Mouse (Mus musculus) spleen, adult 18-20 months (tissue): ENCODE results near the gene Tmem14a.
"Not testable (repeated sequence)": the region's sequence is repeated elsewhere in the genome, so short reads cannot be mapped to it uniquely, and the experiment has no call there.

Experiments used
- DNase-seq, 2 experiments: peaks; one replicate each; pipeline ENCODE4 v3.0.0; 2022; ENCODE audit warnings: mixed read lengths in 2 of 2

Tmem14a gene

GRCm38 (mm10) chr1:21218489-21218919 is at the start of gene Tmem14a:
TSS of gene Tmem14a (plus strand) at chr1:21218575.
- DNase-seq: peak; percentile 82 to 90

- no peak for DNase-seq
Observed at GRCm38 (mm10) chr1:21185196-21185595, 33.2 kb upstream of the Tmem14a start.

DNA sequence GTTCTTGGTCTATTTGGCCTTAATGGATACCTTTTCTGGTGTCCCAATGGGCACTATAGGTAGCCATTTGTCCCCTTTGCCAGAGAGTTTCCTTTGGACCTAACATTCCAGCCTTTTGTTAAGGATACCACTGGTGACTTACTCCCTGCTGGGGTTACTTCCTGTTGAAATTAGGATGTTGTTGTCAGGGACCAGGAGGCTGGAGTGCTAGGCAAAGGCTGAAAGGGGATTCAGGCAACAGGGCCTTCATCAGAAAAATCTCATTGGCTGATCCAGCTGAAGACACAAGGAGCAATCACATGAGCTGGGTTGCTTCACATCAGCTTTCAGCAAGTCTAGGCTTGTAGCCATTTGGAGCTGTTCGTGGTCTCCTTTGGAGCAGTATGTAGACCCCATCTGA is 12.1 kb upstream of the Tmem14a start:
- DNase-seq: no peak

GRCm38 (mm10) chr1:21213537-21213936 is 4.8 kb upstream of the Tmem14a start:
- DNase-seq: not testable (repeated sequence)

- not testable (repeated sequence) for DNase-seq
Observed at GRCm38 (mm10) chr1:21213991-21214692, 4.2 kb upstream of the Tmem14a start.

DNA sequence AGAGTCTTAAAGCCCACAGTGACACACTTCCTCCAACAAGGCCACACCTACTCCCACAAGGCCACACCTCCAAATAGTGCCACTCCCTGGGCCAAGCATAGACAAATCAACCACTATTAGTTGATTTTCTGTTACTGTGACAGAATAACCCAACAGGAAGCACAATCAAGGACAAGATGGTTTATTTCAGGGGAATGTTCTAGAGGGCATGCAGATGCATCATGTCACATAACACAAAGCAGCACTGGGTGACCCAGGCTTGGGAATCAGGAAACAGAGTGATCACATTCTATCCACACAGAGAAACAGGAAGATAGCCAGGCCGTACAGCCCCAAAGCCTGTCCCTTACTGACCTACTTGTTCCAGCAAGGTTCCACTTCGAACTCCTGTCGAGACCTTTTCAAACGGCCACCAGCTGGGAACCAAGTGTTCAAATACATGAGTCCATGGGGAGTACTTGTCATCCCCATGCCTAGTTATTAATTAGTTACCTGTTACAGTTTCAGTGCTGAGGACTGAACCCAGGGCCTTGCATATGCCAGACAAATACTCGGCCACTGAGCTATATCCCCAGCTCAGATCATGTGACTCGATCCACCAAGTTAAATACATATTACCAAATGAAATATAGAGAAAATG is 9.5 kb downstream of the Tmem14a start:
- no peak for DNase-seq

GRCm38 (mm10) chr1:21228740-21229722 is 10.7 kb downstream of the Tmem14a start:
- DNase-seq: not testable (repeated sequence)

- no peak for DNase-seq
Observed at GRCm38 (mm10) chr1:21230376-21230775, 12.0 kb downstream of the Tmem14a start.

DNA sequence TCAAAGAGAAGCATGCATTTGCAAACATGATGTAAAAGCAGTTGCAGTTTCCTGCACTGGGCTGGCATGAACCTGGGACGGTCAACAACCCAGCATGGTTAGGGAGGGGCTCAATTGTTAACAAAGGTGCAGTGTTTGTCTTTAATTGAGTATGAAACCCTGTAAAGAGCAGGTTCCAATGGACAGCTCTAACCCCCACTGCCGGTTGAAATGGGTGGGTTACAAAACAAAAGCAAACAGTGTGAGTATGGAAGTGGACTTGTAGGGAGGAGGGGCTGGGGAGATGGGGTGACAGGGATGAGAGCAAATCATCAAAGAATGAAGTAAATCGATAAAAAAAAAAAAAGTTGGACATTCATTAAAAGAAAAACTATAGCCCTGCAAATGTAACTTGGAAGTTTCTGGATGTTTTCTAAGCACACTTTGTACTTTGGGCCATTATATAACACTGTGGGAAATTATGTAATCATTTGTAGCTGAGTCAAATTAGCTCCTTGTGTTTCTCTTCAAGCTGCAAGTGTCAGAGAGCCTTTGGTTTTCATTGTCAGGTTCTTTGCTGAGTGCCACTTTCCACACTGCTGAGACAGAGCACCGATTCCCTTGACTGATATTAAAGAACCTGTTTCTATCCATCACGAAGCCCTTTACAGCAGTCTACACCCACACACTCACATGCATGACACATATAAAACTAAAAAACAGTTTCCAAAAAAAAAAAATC is 13.5 kb downstream of the Tmem14a start:
- no peak for DNase-seq

- no peak for DNase-seq
Observed at GRCm38 (mm10) chr1:21232516-21232915, 14.1 kb downstream of the Tmem14a start.

GRCm38 (mm10) chr1:21235359-21235758 is 17.0 kb downstream of the Tmem14a start:
- DNase-seq: no peak

GRCm38 (mm10) chr1:21239911-21240898 is 21.8 kb downstream of the Tmem14a start, which contains the start of gene Gsta3:
TSS of gene Gsta3 (plus strand) at chr1:21240589.
- DNase-seq: no peak

- no peak for DNase-seq
Observed at GRCm38 (mm10) chr1:21241096-21241495, 22.7 kb downstream of the Tmem14a start.

- DNase-seq: no peak
Observed at GRCm38 (mm10) chr1:21244290-21244960, 26.1 kb downstream of the Tmem14a start.

GRCm38 (mm10) chr1:21246136-21246535 is 27.8 kb downstream of the Tmem14a start:
- no peak for DNase-seq

DNA sequence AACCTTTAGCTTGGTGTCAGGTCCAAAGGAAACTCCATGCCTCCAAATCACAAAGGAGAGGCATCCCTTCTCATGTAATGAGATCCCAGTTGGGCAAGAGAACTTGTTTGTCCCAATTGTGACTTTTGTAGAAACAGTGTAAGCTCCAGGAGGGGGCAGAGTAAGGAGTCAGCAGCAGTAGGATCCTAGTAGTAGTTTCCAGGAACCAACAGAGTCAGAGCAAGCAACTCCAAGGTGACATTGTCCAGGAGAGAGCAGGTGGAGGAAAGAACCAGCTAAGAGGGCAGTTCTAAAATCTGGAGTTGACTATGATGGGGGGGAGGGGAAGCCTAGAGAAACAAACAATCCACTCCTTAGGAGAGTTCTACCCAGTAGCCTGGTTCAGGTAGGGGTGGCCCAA is 29.5 kb downstream of the Tmem14a start:
- DNase-seq: no peak

- no peak for DNase-seq
Observed at GRCm38 (mm10) chr1:21248560-21249390, 30.4 kb downstream of the Tmem14a start.

DNA sequence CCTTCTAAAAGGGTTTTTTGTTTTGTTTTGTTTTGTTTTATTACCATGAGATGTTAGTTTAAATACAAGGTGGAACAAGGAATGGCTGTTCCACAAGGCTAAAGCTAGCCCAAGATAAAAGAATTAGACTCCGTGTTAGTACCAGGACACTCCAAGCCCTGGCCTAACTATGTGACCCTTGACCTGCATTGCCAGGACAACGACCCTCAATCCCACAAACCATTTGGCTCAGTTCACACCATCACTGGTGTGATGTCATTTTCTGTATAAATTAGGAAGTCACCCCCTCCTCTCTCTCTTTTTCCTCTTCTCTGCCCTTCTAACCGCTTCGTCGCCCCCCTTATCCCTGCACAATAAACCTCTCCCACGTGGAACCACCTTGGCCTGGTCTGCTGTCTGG is 33.3 kb downstream of the Tmem14a start:
- DNase-seq: no peak

DNA sequence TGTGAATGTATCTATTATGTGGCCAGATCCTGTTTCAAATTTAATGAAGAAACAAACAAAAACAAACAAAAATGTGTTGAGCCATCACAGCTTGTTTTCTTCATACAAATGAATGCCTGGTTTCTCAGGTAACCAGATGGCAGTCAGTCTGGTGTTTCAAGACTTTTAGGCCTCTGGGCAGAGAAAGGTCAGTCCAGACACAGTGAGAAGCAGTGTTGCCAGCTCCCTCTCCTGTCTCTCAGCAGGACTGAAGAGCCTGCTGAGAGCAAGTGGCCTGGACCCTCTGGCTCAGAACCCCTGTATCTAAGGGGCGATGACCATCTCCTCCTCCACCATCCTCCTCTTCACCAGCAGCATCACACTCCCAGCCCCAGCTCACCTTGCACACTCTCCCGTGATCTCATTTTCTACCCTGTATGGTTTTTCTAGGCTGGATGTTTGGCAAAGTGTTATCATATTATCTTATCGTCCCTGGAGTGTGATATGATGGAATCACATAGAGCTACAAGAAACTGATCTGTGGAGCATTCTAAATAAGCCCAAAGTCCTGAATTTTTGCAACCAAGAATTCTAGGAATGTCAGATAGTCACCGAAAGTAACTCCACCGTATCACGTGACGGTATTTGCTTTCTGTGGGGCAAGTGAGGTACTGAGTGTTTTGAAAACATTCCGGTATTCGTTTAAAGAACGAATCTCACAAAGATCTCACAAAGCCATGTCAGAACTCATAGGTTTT is 34.4 kb downstream of the Tmem14a start:
- no peak for DNase-seq
